Mouse (Mus musculus): ENCODE results near the gene Nr4a1. TPM values are rescaled to one million over a fixed set of nuclear protein-coding genes. Genes with fewer than 3 reads are reported as not detected.

Nr4a1 gene
- polyA plus RNA-seq, 1 experiment from 2014 or later = 4.5 TPM

- peaks cover 9% of the 10 kb centered on the region for H3K4me1 ChIP-seq (replicated peaks; ENCODE audit: control insufficient read depth, insufficient read depth, low read length)
- H3K27me3 ChIP-seq (replicated peaks; ENCODE audit: control insufficient read depth, insufficient read depth, low read length) = no peaks in the 10 kb centered on the region
- H3K4me3 ChIP-seq (replicated peaks; ENCODE audit: low read length) = peak overlapping the region; percentile 23; the same call in 1 of the 2 replicates
- peak overlapping the region; percentile 40 for H3K4me2 ChIP-seq (ENCODE audit: low read length)
- peak overlapping the region; percentile 44 for H3K9ac ChIP-seq (replicated peaks; ENCODE audit: low read depth, low read length)
- H3K9me3 ChIP-seq (ENCODE audit: control insufficient read depth, low read length) = no peaks in the 10 kb centered on the region
- no peaks in the 10 kb centered on the region for H3K36me3 ChIP-seq (ENCODE audit: control insufficient read depth, insufficient read depth)
- ATAC-seq = 0 out of 2 replicates have a peak, but pooled peaks have one; percentile 43
- no peak overlapping the region for H3K27ac ChIP-seq (ENCODE audit: low read length)
- WGBS = 3% methylated on average over 28 of the region's 28 CpGs
These were observed 15.1 kb upstream of the Nr4a1 start for GRCm38 (mm10) chr15:101238885-101239511.

- H3K27ac ChIP-seq (ENCODE audit: low read length) = no peak overlapping the region
- peaks cover 9% of the 10 kb centered on the region for H3K4me1 ChIP-seq (replicated peaks; ENCODE audit: control insufficient read depth, insufficient read depth, low read length)
- no peaks in the 10 kb centered on the region for H3K9me3 ChIP-seq (ENCODE audit: control insufficient read depth, low read length)
- no peak for ATAC-seq
- H3K36me3 ChIP-seq (ENCODE audit: control insufficient read depth, insufficient read depth) = no peaks in the 10 kb centered on the region
- no peak overlapping the region for H3K4me2 ChIP-seq (ENCODE audit: low read length)
- WGBS = 54% methylated on average over 8 of the region's 8 CpGs
- H3K9ac ChIP-seq (replicated peaks; ENCODE audit: low read depth, low read length) = no peak overlapping the region
- no peaks in the 10 kb centered on the region for H3K27me3 ChIP-seq (replicated peaks; ENCODE audit: control insufficient read depth, insufficient read depth, low read length)
- no peak overlapping the region for H3K4me3 ChIP-seq (replicated peaks; ENCODE audit: low read length)
These were observed 14.2 kb upstream of the Nr4a1 start for GRCm38 (mm10) chr15:101239821-101240220.

- Histone ChIP-seq H3K27ac (ENCODE audit: low read length) (no peak overlapping the region), H3K4me3 (replicated peaks; ENCODE audit: low read length) (peak overlapping the region; percentile 13), H3K27me3 (replicated peaks; ENCODE audit: control insufficient read depth, insufficient read depth, low read length) (no peaks in the 10 kb centered on the region), H3K4me2 (ENCODE audit: low read length) (peak overlapping the region; percentile 39), H3K9ac (replicated peaks; ENCODE audit: low read depth, low read length) (peak overlapping the region; percentile 40; the same call in 1 of the 2 replicates), H3K9me3 (ENCODE audit: control insufficient read depth, low read length) (no peaks in the 10 kb centered on the region), H3K36me3 (ENCODE audit: control insufficient read depth, insufficient read depth) (no peaks in the 10 kb centered on the region), H3K4me1 (replicated peaks; ENCODE audit: control insufficient read depth, insufficient read depth, low read length) (peaks cover 11% of the 10 kb centered on the region)
- WGBS = 5% methylated on average over 10 of the region's 10 CpGs
- ATAC-seq = peak; percentile 85
These were observed 13.3 kb upstream of the Nr4a1 start for GRCm38 (mm10) chr15:101240799-101241204.

DNA sequence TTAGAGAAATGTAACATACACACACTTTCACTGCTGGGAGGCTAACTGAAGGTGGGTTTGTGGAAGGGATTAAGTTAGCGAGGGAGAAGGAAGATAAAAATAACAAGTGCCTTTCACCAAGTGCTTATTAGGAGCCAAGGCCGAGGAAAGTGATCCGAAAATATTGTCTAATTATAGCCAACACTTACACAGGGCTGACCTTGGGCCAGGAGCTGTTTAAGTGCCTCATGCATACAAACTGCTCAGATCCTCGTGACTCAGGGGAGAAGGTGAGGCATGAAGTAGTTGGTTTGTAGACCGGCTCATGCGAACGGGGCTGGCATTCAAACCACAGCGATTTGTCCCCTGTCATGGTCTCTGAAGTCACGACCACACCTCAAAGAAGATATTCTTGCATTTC is 12.8 kb upstream of the Nr4a1 start:
- peak overlapping the region; percentile 40; the same call in 1 of the 2 replicates for H3K9ac ChIP-seq (replicated peaks; ENCODE audit: low read depth, low read length)
- H3K27me3 ChIP-seq (replicated peaks; ENCODE audit: control insufficient read depth, insufficient read depth, low read length) = no peaks in the 10 kb centered on the region
- no peak overlapping the region for H3K27ac ChIP-seq (ENCODE audit: low read length)
- peak overlapping the region; percentile 39 for H3K4me2 ChIP-seq (ENCODE audit: low read length)
- H3K36me3 ChIP-seq (ENCODE audit: control insufficient read depth, insufficient read depth) = no peaks in the 10 kb centered on the region
- no peaks in the 10 kb centered on the region for H3K9me3 ChIP-seq (ENCODE audit: control insufficient read depth, low read length)
- H3K4me3 ChIP-seq (replicated peaks; ENCODE audit: low read length) = peak overlapping the region; percentile 13
- ATAC-seq = no peak
- H3K4me1 ChIP-seq (replicated peaks; ENCODE audit: control insufficient read depth, insufficient read depth, low read length) = peaks cover 12% of the 10 kb centered on the region
- 58% methylated on average over 9 of the region's 9 CpGs for WGBS

DNA sequence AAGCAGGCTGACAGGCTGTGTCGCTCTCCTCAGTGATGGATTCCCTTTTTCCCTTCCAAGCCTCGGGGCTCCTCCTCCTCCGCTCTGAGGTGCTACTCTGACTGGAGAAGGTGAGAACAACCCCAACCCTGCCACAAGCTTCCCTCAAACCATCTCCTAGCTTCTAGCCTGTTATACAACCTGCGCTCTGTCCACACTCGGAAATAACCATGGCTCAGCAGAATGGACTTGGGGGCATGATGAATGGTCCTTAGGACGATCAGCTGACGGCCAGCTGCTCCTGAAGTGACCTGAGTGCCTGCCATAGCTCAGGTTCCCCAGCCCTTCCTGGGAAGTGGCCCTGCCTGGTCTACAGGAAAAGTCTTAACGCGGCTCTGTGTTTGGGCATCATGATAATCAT is 12.2 kb upstream of the Nr4a1 start:
- WGBS = 81% methylated on average over 9 of the region's 9 CpGs
- Histone ChIP-seq H3K27ac (ENCODE audit: low read length) (no peak overlapping the region), H3K27me3 (replicated peaks; ENCODE audit: control insufficient read depth, insufficient read depth, low read length) (no peaks in the 10 kb centered on the region), H3K4me2 (ENCODE audit: low read length) (no peak overlapping the region), H3K4me1 (replicated peaks; ENCODE audit: control insufficient read depth, insufficient read depth, low read length) (peaks cover 15% of the 10 kb centered on the region), H3K9me3 (ENCODE audit: control insufficient read depth, low read length) (no peaks in the 10 kb centered on the region), H3K9ac (replicated peaks; ENCODE audit: low read depth, low read length) (no peak overlapping the region), H3K4me3 (replicated peaks; ENCODE audit: low read length) (no peak overlapping the region), H3K36me3 (ENCODE audit: control insufficient read depth, insufficient read depth) (no peaks in the 10 kb centered on the region)
- no peak for ATAC-seq

DNA sequence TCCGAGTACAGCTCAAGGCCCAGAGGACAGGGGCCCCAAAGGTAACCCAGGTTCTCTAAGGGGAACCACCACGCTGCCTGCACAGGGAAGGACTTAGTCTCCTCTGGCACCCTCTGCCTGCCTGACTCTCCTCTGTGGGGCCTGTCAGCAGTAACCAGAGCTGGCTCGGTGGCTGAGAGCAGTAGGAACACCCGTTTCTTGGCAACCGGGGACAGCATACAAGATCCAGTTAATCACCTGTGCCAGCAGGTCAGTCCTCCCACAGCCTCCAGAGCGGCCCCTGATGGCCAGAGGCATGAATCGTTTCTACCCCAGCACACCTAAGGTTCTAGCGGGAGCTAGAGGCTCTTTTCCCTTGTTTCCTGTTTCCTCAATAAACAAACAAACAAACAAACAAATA is 11.4 kb upstream of the Nr4a1 start:
- H3K9ac ChIP-seq (replicated peaks; ENCODE audit: low read depth, low read length) = no peak overlapping the region
- H3K4me1 ChIP-seq (replicated peaks; ENCODE audit: control insufficient read depth, insufficient read depth, low read length) = peaks cover 17% of the 10 kb centered on the region
- no peak overlapping the region for H3K4me3 ChIP-seq (replicated peaks; ENCODE audit: low read length)
- H3K27me3 ChIP-seq (replicated peaks; ENCODE audit: control insufficient read depth, insufficient read depth, low read length) = no peaks in the 10 kb centered on the region
- no peak for ATAC-seq
- 20% methylated on average over 8 of the region's 8 CpGs for WGBS
- H3K9me3 ChIP-seq (ENCODE audit: control insufficient read depth, low read length) = no peaks in the 10 kb centered on the region
- H3K4me2 ChIP-seq (ENCODE audit: low read length) = no peak overlapping the region
- no peak overlapping the region for H3K27ac ChIP-seq (ENCODE audit: low read length)
- no peaks in the 10 kb centered on the region for H3K36me3 ChIP-seq (ENCODE audit: control insufficient read depth, insufficient read depth)

- peaks cover 14% of the 10 kb centered on the region for H3K4me1 ChIP-seq (replicated peaks; ENCODE audit: control insufficient read depth, insufficient read depth, low read length)
- no peak overlapping the region for H3K9ac ChIP-seq (replicated peaks; ENCODE audit: low read depth, low read length)
- H3K4me2 ChIP-seq (ENCODE audit: low read length) = no peak overlapping the region
- no peaks in the 10 kb centered on the region for H3K27me3 ChIP-seq (replicated peaks; ENCODE audit: control insufficient read depth, insufficient read depth, low read length)
- H3K36me3 ChIP-seq (ENCODE audit: control insufficient read depth, insufficient read depth) = no peaks in the 10 kb centered on the region
- no peak overlapping the region for H3K27ac ChIP-seq (ENCODE audit: low read length)
- WGBS = 70% methylated on average over 3 of the region's 3 CpGs
- no peak for ATAC-seq
- H3K9me3 ChIP-seq (ENCODE audit: control insufficient read depth, low read length) = no peaks in the 10 kb centered on the region
- H3K4me3 ChIP-seq (replicated peaks; ENCODE audit: low read length) = no peak overlapping the region
These were observed 10.1 kb upstream of the Nr4a1 start for GRCm38 (mm10) chr15:101244012-101244411.

GRCm38 (mm10) chr15:101246231-101247154 is 7.6 kb upstream of the Nr4a1 start:
- peak; percentile 99 for ATAC-seq
- Histone ChIP-seq H3K27me3 (replicated peaks; ENCODE audit: control insufficient read depth, insufficient read depth, low read length) (no peaks in the 10 kb centered on the region), H3K9me3 (ENCODE audit: control insufficient read depth, low read length) (no peaks in the 10 kb centered on the region), H3K4me3 (replicated peaks; ENCODE audit: low read length) (peak overlapping the region; percentile 67), H3K4me2 (ENCODE audit: low read length) (peak overlapping the region; percentile 78), H3K27ac (ENCODE audit: low read length) (peak overlapping the region; percentile 86), H3K9ac (replicated peaks; ENCODE audit: low read depth, low read length) (peak overlapping the region; percentile 77), H3K36me3 (ENCODE audit: control insufficient read depth, insufficient read depth) (no peaks in the 10 kb centered on the region), H3K4me1 (replicated peaks; ENCODE audit: control insufficient read depth, insufficient read depth, low read length) (peaks cover 7% of the 10 kb centered on the region)
- WGBS = 3% methylated on average over 56 of the region's 56 CpGs

DNA sequence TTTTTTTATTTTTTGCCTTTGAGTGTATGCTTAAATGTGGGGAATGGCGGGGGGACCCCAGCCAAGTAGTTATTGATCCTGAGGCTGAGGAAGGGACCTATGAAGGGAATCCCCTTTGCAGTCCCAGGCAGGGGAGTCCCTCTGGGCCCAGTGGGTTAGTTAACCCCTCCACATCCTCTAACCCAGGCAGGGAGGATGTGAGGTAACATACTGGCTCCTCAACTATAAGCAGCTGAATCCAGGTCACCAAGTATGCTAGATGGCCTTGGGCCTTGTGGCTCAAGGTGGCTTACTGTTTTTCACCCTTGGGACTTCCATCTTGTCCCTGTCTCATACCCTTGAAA is 6.9 kb upstream of the Nr4a1 start:
- Histone ChIP-seq H3K4me2 (ENCODE audit: low read length) (peak overlapping the region; percentile 78), H3K9me3 (ENCODE audit: control insufficient read depth, low read length) (no peaks in the 10 kb centered on the region), H3K36me3 (ENCODE audit: control insufficient read depth, insufficient read depth) (no peaks in the 10 kb centered on the region), H3K4me1 (replicated peaks; ENCODE audit: control insufficient read depth, insufficient read depth, low read length) (peaks cover 7% of the 10 kb centered on the region), H3K27ac (ENCODE audit: low read length) (no peak overlapping the region), H3K9ac (replicated peaks; ENCODE audit: low read depth, low read length) (no peak overlapping the region), H3K4me3 (replicated peaks; ENCODE audit: low read length) (no peak overlapping the region; the same call in 1 of the 2 replicates), H3K27me3 (replicated peaks; ENCODE audit: control insufficient read depth, insufficient read depth, low read length) (no peaks in the 10 kb centered on the region)
- no peak for ATAC-seq
- WGBS = 84% methylated on average over 1 of the region's 1 CpGs
